Mouse (Mus musculus) CH12.LX (cell line): ENCODE results near the gene BC034090.

ENCODE experiments used
- CHD2 ChIP-seq: IDR thresholded peaks from 2 replicates; pipeline ENCODE4 v1.6.1; 2011; ENCODE audit warnings: low read length, improper control_type of control experiment
- CTCF ChIP-seq, 2 experiments: IDR thresholded peaks in 1 of 2; conservative IDR thresholded peaks in 1 of 2; 2 replicates each; pipeline ENCODE4 v1.5.1; 2011 to 2012; ENCODE audit warnings: low read depth in 2 of 2, low read length in 2 of 2, improper control_type of control experiment in 1 of 2, inconsistent platforms in 1 of 2, mild to moderate bottlenecking in 1 of 2, moderate library complexity in 1 of 2
- EP300 ChIP-seq: IDR thresholded peaks from 2 replicates; pipeline ENCODE4 v1.6.1; 2011; ENCODE audit warnings: low read length, improper control_type of control experiment
- MYC ChIP-seq: IDR thresholded peaks from 2 replicates; pipeline ENCODE4 v1.6.1; 2011; ENCODE audit warnings: low read depth, mild to moderate bottlenecking, improper control_type of control experiment, low read length
- POLR2A ChIP-seq: IDR thresholded peaks from 2 replicates; pipeline ENCODE4 v1.6.1; 2011; ENCODE audit warnings: low read depth, mild to moderate bottlenecking, improper control_type of control experiment, low read length

- TF ChIP-seq POLR2A (no peak), CHD2 (no peak), MYC (no peak), CTCF (conservative IDR thresholded peaks at IDR 0.05 in 1 of 2, IDR thresholded peaks at IDR 0.05 in 1 of 2; ENCODE audit: low read depth in 2 of 2, low read length in 2 of 2) (no peak), EP300 (no peak)
These were observed 53.0 kb downstream of the BC034090 start for GRCm38 (mm10) chr1:155191219-155191618.
